Mouse (Mus musculus) cerebellum, adult 9-10 months (tissue): ENCODE results near the gene Fam234a.
"Not testable (repeated sequence)": the region's sequence is repeated elsewhere in the genome, so short reads cannot be mapped to it uniquely, and the experiment has no call there.

Source experiments
- DNase-seq: peaks from one replicate; pipeline ENCODE4 v3.0.0; 2022

Gene Fam234a

DNA sequence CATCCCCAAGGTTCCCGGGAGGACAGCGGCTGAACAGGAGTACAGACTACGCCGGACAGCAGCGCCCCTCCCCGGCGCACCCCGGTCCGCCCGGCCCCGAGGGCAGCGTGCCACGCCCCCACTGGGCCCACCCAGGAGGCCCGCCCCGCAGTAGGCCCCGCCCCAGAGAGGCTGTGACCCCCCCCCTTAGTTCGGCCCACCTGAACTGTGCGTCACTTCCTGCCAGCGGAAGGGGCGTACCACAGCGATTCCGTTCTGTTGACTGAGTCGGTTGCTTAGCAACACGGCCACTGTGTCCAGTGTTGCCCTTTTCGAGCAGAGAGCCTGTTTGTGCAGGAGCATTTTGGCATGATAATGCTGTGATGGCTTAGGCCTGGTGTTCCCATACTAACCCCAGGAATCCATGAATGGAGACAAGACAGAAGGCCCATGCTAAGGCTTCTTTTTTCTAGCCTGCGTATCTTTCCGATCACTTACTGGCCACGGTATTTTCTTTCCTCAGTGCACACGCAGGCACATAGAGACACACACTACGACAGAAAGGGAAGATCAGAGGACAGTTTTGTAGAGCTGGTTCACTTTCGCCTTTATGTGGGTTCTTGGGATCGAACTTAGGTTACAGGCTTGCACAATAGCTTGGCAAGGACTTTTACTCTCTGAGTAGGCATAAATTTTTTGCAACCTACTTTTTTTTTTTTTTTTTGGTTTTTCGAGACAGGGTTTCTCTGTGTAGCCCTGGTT is at the start of gene Fam234a:
TSS of gene Fam234a (minus strand) at position 142 of the 741 bp plus-strand sequence.
- DNase-seq, result peak; percentile 95

GRCm38 (mm10) chr17:26289475-26289874 is 45.4 kb upstream of the Fam234a start:
- no peak for DNase-seq

DNA sequence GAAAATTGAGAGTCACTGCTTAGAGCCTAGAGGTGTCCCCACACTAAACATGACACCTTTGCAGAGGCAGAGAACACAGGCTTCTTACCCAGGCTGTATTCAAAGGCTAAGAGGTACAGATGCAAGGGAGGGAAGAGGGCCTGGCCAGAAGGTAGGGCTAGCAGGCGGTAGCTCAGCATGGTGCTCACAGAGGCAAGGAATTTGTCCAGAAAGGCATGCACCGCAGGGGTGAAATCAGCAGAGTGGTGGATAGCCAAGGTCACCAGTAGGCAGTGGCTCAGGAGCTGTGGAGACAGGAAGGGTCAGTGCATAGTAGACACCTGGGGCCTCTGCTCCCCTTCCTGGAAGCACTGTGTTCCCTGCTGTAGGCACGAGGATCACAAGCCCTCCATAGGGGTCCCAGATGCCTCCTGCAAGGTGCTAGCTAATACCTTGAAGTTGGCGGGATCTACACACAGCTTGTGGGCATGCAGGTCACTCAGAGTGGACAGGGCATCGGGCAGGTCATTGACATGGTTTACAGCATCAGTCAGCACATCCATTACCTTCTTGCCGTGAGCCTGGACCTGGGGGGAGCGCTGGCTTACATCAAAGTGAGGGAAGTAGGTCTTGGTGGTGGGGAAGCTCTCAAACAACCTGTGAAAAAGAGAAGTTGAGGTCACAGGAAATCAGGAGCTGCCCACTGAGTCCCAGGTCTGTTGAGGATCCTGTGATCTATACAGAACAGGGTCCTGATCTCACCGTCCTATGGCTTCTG is 42.3 kb upstream of the Fam234a start:
- DNase-seq, result peak; percentile 15

DNA sequence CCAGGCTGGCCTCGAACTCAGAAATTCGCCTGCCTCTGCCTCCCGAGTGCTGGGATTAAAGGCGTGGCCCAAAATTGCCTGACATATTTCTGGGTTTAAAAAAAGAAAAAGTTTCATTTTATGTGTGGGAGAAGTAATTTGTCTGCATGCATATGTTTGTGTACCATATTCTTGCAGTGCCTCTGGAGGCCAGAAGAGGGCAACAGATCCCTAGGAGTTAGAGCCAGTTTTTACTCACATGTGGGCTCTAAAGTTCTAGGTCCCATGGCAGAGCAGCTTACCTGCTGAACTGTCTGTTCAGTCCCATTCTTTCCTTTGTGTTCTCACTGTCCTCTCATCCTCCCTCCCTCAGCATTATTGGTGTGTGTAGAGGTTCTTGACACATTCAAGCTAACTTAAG is 32.7 kb upstream of the Fam234a start:
- DNase-seq, result no peak

GRCm38 (mm10) chr17:26275933-26276332 is 31.9 kb upstream of the Fam234a start:
- no peak for DNase-seq

DNA sequence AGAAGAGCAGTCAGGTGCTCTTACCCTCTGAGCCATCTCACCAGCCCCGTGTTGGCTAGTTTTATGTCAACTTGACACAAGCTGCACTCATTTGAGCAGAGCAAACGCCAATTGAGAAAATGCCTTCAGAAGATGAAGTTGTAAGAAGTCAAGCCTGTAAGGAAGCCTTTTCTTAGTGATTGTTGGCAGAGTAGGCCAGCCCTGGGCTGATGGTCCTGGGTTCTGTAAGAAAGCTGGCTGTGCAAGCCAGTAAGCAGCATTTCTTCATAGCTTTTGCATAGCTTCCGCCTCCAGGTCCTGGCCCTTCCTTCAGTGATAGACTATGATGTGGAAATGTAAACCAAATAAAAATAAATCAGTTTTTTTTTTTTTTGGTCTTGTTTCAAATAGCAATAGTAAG is 28.5 kb upstream of the Fam234a start:
- DNase-seq, result no peak

GRCm38 (mm10) chr17:26269577-26269976 is 25.5 kb upstream of the Fam234a start:
- not testable (repeated sequence) for DNase-seq

GRCm38 (mm10) chr17:26268851-26269250 is 24.8 kb upstream of the Fam234a start:
- DNase-seq, result no peak

DNA sequence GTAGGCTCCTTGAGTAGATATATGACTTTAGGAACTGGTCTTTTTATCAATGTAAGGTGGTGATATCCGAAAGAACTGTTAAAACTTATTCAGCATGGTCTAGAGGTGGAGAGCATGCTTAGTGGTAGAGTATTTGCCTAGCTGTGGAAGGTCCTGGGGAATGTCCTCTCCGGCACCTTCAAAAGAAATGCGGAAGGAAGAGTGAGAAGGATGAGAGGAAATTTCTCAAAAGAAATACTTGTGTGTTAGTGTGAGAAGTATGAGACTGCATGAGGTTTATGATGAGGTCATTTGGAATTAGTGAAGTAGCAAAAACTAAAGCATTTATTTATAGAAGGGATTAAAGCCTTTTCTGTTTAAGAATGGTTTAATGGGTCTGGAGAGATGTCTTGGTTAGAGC is 18.3 kb upstream of the Fam234a start:
- DNase-seq, result no peak

DNA sequence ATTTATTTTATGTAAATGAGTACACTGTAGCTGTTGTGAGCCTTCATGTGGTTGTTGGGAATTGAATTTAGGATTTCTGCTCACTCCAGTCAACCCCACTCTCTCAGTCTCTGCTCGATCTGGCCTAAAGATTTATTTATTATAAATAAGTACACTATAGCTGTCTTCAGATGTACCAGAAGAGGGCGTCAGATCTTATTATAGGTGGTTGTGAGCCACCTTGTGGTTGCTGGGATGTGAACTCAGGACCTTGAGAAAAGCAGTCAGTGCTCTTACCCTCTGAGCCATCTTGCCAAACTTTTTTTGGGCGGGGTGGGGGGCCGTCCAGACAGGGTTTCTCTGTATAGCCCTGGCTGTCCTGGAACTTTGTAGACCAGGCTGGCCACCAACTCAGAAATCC is 17.8 kb upstream of the Fam234a start:
- DNase-seq, result no peak

- DNase-seq, result no peak
Measured at GRCm38 (mm10) chr17:26255313-26255712, 11.3 kb upstream of the Fam234a start.

DNA sequence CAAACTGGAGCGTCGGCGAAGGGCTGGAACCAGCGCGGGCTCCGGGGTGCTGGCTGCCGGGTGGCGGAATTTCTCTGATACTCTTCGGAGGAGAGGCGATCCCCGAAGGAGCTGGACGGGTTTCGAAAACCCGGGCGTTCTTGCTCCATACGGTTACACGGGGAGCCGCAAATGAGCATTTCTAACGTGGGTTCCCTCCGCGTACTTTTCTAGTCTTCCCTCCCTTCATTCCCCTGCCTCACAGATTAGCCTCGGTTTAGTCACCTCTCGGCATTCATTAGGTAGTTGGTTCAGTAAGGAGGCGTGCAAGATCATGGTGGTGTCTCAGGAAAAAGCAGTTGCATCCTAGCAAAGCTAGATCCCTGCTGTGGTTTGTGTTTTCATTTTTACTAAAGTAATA is 9.4 kb upstream of the Fam234a start:
- no peak for DNase-seq

GRCm38 (mm10) chr17:26252539-26253251 is 8.7 kb upstream of the Fam234a start, which contains the start of gene Luc7l:
Gene Luc7l (plus strand): TSS chr17:26252896.
- peak; percentile 94 for DNase-seq

- no peak for DNase-seq
Measured at GRCm38 (mm10) chr17:26251886-26252538, 8.0 kb upstream of the Fam234a start.

GRCm38 (mm10) chr17:26243471-26244100 is 456 bp downstream of the Fam234a start:
- no peak for DNase-seq

DNA sequence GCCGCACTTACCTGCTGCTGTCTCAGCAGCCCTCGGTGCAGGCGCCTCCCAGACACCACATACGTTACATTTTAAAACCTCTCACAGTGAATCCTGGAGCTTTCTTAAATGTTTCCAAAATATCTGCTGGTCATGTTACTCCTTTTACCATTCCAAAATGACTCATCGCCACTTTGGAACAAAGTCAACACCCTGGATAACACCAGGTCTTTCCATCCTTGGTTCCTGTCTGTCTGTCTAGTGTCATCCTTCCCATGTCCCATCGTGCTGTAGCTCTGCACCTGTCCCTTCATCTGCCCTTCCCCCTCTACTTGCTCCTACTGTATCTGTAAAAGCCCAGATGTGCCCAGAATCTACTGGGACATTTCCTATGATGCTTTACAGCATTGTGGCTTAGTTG is 3.1 kb downstream of the Fam234a start:
- DNase-seq, result no peak

DNA sequence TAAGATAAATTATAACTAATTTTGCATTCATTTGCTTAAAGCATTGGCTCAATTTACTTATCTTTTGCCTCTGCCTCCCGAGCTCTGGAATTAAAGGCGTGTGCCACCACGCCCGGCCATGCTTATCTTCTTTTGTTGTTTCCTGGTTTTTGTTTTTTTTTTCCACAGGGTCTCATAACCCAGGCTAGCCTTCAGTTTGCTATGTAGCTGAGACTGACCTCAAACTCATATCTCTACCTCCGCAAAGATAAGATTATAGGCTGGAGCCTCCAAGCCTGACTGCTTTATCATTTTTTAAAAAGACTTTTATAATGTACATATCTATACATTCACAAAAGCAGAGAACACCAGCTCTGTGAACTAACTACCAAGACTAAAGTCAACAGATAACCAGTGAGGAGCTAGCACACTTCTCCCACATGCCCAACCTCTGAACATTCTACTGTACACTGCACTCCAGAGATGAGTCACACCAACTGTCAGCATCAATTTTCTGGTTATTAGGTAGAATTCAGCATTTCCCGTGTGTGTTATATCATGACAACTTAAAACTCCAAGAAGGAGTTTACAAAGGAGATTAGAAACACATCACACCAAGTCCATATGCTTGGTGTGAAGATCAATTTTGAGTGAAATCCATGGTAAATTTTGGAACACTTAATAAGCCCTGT is 3.8 kb downstream of the Fam234a start:
- DNase-seq, result no peak

GRCm38 (mm10) chr17:26239551-26239950 is 4.5 kb downstream of the Fam234a start:
- DNase-seq, result no peak

- DNase-seq, result no peak
Measured at GRCm38 (mm10) chr17:26237667-26238066, 6.4 kb downstream of the Fam234a start.

DNA sequence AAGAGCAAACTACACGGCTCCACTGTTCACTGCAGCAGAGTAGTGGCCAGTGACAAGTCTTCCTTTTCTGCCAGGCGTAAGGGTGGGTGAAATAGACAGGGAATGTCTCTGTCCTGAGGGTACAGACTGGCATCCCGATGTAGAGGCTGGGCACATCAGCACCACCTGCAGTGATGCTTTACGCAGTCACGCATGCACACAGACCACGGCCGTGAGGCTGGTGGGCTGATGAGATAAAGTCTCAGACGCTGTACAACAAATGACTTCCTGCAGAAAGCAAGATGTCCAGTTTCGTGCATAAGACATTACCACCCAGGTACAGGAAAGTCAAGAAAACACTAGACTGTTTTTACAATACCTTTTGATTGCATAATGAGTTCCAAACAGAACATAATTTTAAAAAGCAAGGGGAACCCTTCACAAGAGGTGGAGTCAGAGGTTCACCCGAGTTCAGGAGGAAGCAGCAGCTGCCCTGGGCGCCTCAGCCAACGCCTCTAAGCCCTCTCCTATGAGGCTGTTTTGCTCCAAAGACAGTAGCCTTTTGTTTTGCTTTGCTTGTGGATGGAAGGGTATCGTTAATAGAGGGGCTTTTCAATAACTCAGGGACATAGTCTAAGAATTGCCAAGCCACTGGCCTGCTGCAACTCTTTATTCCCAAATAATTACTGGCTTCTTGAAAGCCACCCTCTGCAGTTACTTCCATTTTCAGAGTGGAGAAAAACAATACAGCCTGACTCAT is 8.8 kb downstream of the Fam234a start:
- DNase-seq, result no peak

DNA sequence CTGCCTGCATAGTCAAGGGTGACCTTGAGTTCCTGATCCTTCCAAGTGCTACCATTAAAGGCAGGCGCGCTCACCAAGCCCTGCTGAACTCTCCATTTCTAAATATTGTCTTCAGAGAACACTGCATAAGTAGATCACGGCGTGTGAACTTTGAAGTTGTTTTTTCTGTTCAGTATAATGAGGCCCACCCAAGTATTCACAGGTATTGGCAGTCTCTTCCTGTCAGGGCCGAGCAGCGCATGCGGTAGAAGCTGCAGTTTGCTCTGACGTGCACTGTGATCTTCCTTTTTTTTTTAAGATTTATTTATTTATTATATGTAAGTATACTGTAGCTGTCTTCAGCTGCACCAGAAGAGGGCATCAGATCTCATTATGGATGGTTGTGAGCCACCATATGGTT is 9.7 kb downstream of the Fam234a start:
- no peak for DNase-seq
